Mouse (Mus musculus): ENCODE data around the gene Fam71a.
A peak's percentile ranks its signal among the peaks of the same experiment; 100 is the strongest.

Fam71a gene

GRCm38 (mm10) chr1:191122744-191123143, 41.9 kb downstream of the Fam71a start:
- DNase-seq, result no peak

- DNase-seq, result no peak
Measured at GRCm38 (mm10) chr1:191115514-191116238, 48.9 kb downstream of the Fam71a start.

- peak in 1 of 2 experiments; percentile 24 for DNase-seq
Measured at GRCm38 (mm10) chr1:191114868-191115267, 49.7 kb downstream of the Fam71a start.
